Mouse (Mus musculus) forebrain, embryonic 16.5 days (tissue): ENCODE results near the gene Cbx3. TPM values are rescaled to one million over a fixed set of nuclear protein-coding genes. Genes with fewer than 3 reads are reported as not detected.
A peak's percentile ranks its signal among the peaks of the same experiment; 100 is the strongest.

ENCODE experiments used
- ATAC-seq: fragments of 200-750 bp; cut with Nextera tagmentation; 2 replicates; pipeline ENCODE4 v1.8.0; 2017; ENCODE audit warnings: mild to moderate bottlenecking, moderate library complexity
- H3K27ac ChIP-seq: fragments of 300-500 bp; sonication (generic); 2 replicates; pipeline ENCODE4 v1.5.1; 2014; ENCODE audit warnings: low read length, control low read depth
- H3K27me3 ChIP-seq: fragments of 300-500 bp; sonication (generic); replicated peaks from 2 replicates; pipeline ENCODE4 v1.6.1; 2014; ENCODE audit warnings: low read length; ENCODE audit not compliant: control insufficient read depth, insufficient read depth
- H3K36me3 ChIP-seq: fragments of 300-500 bp; sonication (generic); 2 replicates; pipeline ENCODE4 v1.6.1; 2014; ENCODE audit not compliant: control insufficient read depth, insufficient read depth
- H3K4me1 ChIP-seq: fragments of 300-500 bp; sonication (generic); replicated peaks from 2 replicates; pipeline ENCODE4 v1.6.1; 2014; ENCODE audit warnings: low read length; ENCODE audit not compliant: control insufficient read depth, insufficient read depth
- H3K4me2 ChIP-seq: fragments of 300-500 bp; sonication (generic); 2 replicates; pipeline ENCODE4 v1.6.1; 2014; ENCODE audit warnings: mild to moderate bottlenecking, low read length, control low read depth
- H3K4me3 ChIP-seq: fragments of 300-500 bp; sonication (generic); replicated peaks from 2 replicates; pipeline ENCODE4 v1.5.1; 2014; ENCODE audit warnings: mild to moderate bottlenecking, low read length, control low read depth
- H3K9ac ChIP-seq: fragments of 300-500 bp; sonication (generic); replicated peaks from 2 replicates; pipeline ENCODE4 v1.6.1; 2014; ENCODE audit warnings: low read depth, low read length, control low read depth
- H3K9me3 ChIP-seq: fragments of 300-500 bp; sonication (generic); 2 replicates; pipeline ENCODE4 v1.6.1; 2016; ENCODE audit warnings: low read length; ENCODE audit not compliant: control insufficient read depth
- WGBS: fragments of 180-500 bp; shearing (Covaris S2); extraction: QIAGEN DNeasy Blood & Tissue Kit; methylation state at CpG from one replicate; pipeline ENCODE4 v1.1.7; 2014; 5-methylcytosine and 5-hydroxymethylcytosine counted together
- polyA plus RNA-seq: library from polyadenylated mRNA; unstranded; fragments of >200 nt; fragmentation: Nextera tagmentation; extraction: Ambion mirVana; gene quantifications from 2 replicates; pipeline ENCODE4 v1.2.1, GENCODE M21; 2015

Gene Cbx3
- polyA plus RNA-seq, 1 experiment from 2014 or later, result 537 TPM

GRCm38 (mm10) chr6:51510094-51510493 lies 39.9 kb downstream of the Cbx3 start:
- H3K4me2 ChIP-seq, result no peak overlapping the region
- H3K4me3 ChIP-seq, result no peak overlapping the region
- no peak overlapping the region for H3K9ac ChIP-seq
- no peaks in the 10 kb centered on the region for H3K27me3 ChIP-seq
- WGBS, result 25% methylated on average over 5 of the region's 5 CpGs
- ATAC-seq, result no peak
- H3K9me3 ChIP-seq, result no peaks in the 10 kb centered on the region
- no peaks in the 10 kb centered on the region for H3K36me3 ChIP-seq
- H3K27ac ChIP-seq, result no peak overlapping the region
- H3K4me1 ChIP-seq, result peaks cover 5% of the 10 kb centered on the region

GRCm38 (mm10) chr6:51510946-51511345 lies 40.8 kb downstream of the Cbx3 start:
- no peak overlapping the region for H3K4me3 ChIP-seq
- no peak overlapping the region for H3K27ac ChIP-seq
- ATAC-seq, result no peak
- H3K9me3 ChIP-seq, result no peaks in the 10 kb centered on the region
- H3K4me2 ChIP-seq, result no peak overlapping the region
- no peak overlapping the region for H3K9ac ChIP-seq
- peaks cover 5% of the 10 kb centered on the region for H3K4me1 ChIP-seq
- H3K27me3 ChIP-seq, result no peaks in the 10 kb centered on the region
- H3K36me3 ChIP-seq, result no peaks in the 10 kb centered on the region
- WGBS, result 26% methylated on average over 1 of the region's 1 CpGs

- ATAC-seq, result no peak
- Histone ChIP-seq H3K9me3 (peaks cover 5% of the 10 kb centered on the region), H3K4me1 (peaks cover 2% of the 10 kb centered on the region), H3K4me2 (no peak overlapping the region), H3K9ac (no peak overlapping the region), H3K27me3 (no peaks in the 10 kb centered on the region), H3K4me3 (no peak overlapping the region), H3K27ac (no peak overlapping the region), H3K36me3 (no peaks in the 10 kb centered on the region)
- WGBS, result 76% methylated on average over 3 of the region's 3 CpGs
Observed at GRCm38 (mm10) chr6:51513745-51514144, 43.6 kb downstream of the Cbx3 start.

- H3K9ac ChIP-seq, result no peak overlapping the region
- no peak overlapping the region for H3K27ac ChIP-seq
- WGBS, result 96% methylated on average over 7 of the region's 7 CpGs
- H3K4me2 ChIP-seq, result no peak overlapping the region
- H3K4me3 ChIP-seq, result no peak overlapping the region
- peaks cover 5% of the 10 kb centered on the region for H3K9me3 ChIP-seq
- no peaks in the 10 kb centered on the region for H3K36me3 ChIP-seq
- no peaks in the 10 kb centered on the region for H3K4me1 ChIP-seq
- no peak for ATAC-seq
- no peaks in the 10 kb centered on the region for H3K27me3 ChIP-seq
Observed at GRCm38 (mm10) chr6:51514860-51515259, 44.7 kb downstream of the Cbx3 start.

GRCm38 (mm10) chr6:51523310-51523709 lies 53.1 kb downstream of the Cbx3 start:
- Histone ChIP-seq H3K4me1 (peaks cover 10% of the 10 kb centered on the region), H3K27ac (no peak overlapping the region), H3K9me3 (no peaks in the 10 kb centered on the region), H3K36me3 (no peaks in the 10 kb centered on the region), H3K9ac (peak overlapping the region; percentile 57), H3K27me3 (no peaks in the 10 kb centered on the region), H3K4me3 (peak overlapping the region; percentile 58), H3K4me2 (peak overlapping the region; percentile 69)
- 18% methylated on average over 5 of the region's 5 CpGs for WGBS
- no peak for ATAC-seq

GRCm38 (mm10) chr6:51523807-51524320 lies 53.7 kb downstream of the Cbx3 start, which contains the start of gene Snx10:
Gene Snx10, plus strand, starts transcription at chr6:51523901.
- peaks cover 10% of the 10 kb centered on the region for H3K4me1 ChIP-seq
- peak; percentile 67 for ATAC-seq
- 0% methylated on average over 43 of the region's 47 CpGs for WGBS

GRCm38 (mm10) chr6:51524321-51524931 lies 54.3 kb downstream of the Cbx3 start:
- Histone ChIP-seq H3K9me3 (no peaks in the 10 kb centered on the region), H3K4me3 (peak overlapping the region; percentile 58), H3K4me2 (peak overlapping the region; percentile 69), H3K4me1 (peaks cover 14% of the 10 kb centered on the region), H3K27me3 (no peaks in the 10 kb centered on the region), H3K9ac (peak overlapping the region; percentile 57), H3K27ac (peak overlapping the region; percentile 43), H3K36me3 (no peaks in the 10 kb centered on the region)
- ATAC-seq, result peak; percentile 77
- under 1% methylated on average over 21 of the region's 21 CpGs for WGBS

More at GRCm38 (mm10) chr6:51523807-51524320, 53.7 kb downstream of the Cbx3 start, which contains the start of gene Snx10:
- peak within 1 kb of the TSS; percentile 43 for H3K27ac ChIP-seq
- peak within 1 kb of the TSS; percentile 69 for H3K4me2 ChIP-seq
- no peaks in the 10 kb centered on the region for H3K27me3 ChIP-seq
- H3K9me3 ChIP-seq, result no peaks in the 10 kb centered on the region
- H3K9ac ChIP-seq, result peak within 1 kb of the TSS; percentile 57
- no peaks in the 10 kb centered on the region for H3K36me3 ChIP-seq
- H3K4me3 ChIP-seq, result peak within 1 kb of the TSS; percentile 58

GRCm38 (mm10) chr6:51525001-51525400 lies 54.8 kb downstream of the Cbx3 start:
- H3K9ac ChIP-seq, result peak overlapping the region; percentile 57; the same call in 1 of the 2 replicates
- 44% methylated on average over 5 of the region's 5 CpGs for WGBS
- H3K27me3 ChIP-seq, result no peaks in the 10 kb centered on the region
- no peaks in the 10 kb centered on the region for H3K9me3 ChIP-seq
- peaks cover 19% of the 10 kb centered on the region for H3K4me1 ChIP-seq
- H3K36me3 ChIP-seq, result no peaks in the 10 kb centered on the region
- H3K4me2 ChIP-seq, result peak overlapping the region; percentile 69
- peak overlapping the region; percentile 58 for H3K4me3 ChIP-seq
- ATAC-seq, result peak; percentile 51
- 0 out of 2 replicates have a peak overlapping the region, but pooled peaks have one; percentile 13 for H3K27ac ChIP-seq

GRCm38 (mm10) chr6:51529457-51529856 lies 59.3 kb downstream of the Cbx3 start:
- WGBS, result 30% methylated on average over 7 of the region's 7 CpGs
- Histone ChIP-seq H3K27me3 (no peaks in the 10 kb centered on the region), H3K9ac (no peak overlapping the region), H3K4me2 (no peak overlapping the region), H3K27ac (no peak overlapping the region), H3K4me1 (peaks cover 19% of the 10 kb centered on the region), H3K36me3 (no peaks in the 10 kb centered on the region), H3K4me3 (no peak overlapping the region), H3K9me3 (no peaks in the 10 kb centered on the region)
- ATAC-seq, result 0 out of 2 replicates have a peak, but pooled peaks have one; percentile 38
